Mouse (Mus musculus): ENCODE data around the gene Senp6. TPM values are rescaled to one million over a fixed set of nuclear protein-coding genes. Genes with fewer than 3 reads are reported as not detected.
"Not testable (repeated sequence)": the region's sequence is repeated elsewhere in the genome, so short reads cannot be mapped to it uniquely, and the experiment has no call there.

Gene Senp6
- polyA plus RNA-seq, 1 experiment = 66.5 TPM

GRCm38 (mm10) chr9:80052951-80053350 is 13.8 kb upstream of the Senp6 start:
- TF ChIP-seq POLR2A (IDR thresholded peaks at IDR 0.05; ENCODE audit: borderline replicate concordance, extremely low read depth, insufficient read depth, insufficient read length, poor library complexity, severe bottlenecking) (no peak), CTCF (IDR thresholded peaks at IDR 0.05; ENCODE audit: borderline replicate concordance, extremely low read depth, insufficient read depth, insufficient read length) (no peak)
- DNase-seq (ENCODE audit: low read depth) = no peak

GRCm38 (mm10) chr9:80057690-80058089 is 9.0 kb upstream of the Senp6 start:
- DNase-seq (ENCODE audit: low read depth) = no peak
- TF ChIP-seq POLR2A (IDR thresholded peaks at IDR 0.05; ENCODE audit: borderline replicate concordance, extremely low read depth, insufficient read depth, insufficient read length, poor library complexity, severe bottlenecking) = no peak
- no peak for TF ChIP-seq CTCF (IDR thresholded peaks at IDR 0.05; ENCODE audit: borderline replicate concordance, extremely low read depth, insufficient read depth, insufficient read length)

DNA sequence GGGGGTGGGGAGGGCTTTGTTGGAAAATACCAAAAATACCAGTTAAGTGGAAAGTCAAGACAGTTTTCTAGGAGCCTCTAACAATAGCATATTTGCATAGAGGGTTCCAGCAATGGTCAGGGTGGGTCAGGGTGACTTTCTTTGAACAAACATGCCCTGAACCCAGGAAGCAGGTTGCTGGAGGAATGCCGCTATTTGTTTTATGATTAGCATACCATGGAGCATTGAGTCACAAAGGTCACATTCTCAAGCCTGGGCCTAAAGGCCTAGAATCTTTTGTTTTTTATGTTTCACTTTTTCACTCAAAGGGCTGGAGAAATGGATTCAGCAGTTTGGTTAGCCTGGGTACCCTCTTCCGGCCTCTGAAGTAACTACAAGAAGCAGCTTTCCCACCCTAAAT is 1.2 kb upstream of the Senp6 start:
- DNase-seq (ENCODE audit: low read depth) = not testable (repeated sequence)

DNA sequence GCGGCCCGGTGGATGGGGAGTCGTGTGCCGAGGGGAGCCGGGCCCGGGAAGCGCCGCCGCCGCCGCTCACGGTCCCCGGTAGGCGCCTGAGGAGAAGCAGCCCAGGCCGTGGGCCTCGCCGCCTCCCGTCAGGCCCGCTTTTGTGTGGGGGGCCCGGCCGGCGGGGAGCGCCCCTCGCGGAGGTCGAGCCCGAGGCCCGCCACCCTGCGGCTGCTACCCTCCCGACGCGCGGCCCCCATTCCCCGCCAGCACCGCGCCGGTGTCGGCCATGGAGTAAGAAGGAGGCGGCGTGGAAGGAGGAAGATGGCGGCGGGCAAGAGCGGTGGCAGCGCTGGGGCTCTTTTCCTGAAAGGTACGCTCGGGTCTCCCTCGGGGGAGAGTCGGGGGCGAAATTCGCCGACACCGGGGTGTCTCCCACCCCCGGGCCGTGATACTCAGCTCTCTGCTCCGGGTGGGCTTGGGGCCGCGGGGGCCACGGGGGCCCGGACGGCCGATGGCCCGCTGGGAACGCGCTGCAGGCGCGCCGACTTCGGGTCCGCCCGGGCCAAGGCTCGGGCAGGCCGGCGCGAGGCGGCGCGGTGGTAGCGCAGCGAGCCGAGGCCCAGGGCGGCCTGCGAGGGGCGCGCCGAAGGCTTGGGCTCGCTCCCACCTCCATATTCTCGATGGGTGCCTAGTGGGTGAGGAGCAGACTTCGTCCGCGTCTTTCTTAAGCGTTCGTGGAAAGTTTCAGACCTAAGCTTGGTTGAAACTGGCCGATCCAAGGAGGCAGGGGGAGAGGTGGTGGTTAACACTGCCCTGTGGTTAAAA is 721 bp downstream of the Senp6 start:
- DNase-seq (ENCODE audit: low read depth) = peak; percentile 79
- TF ChIP-seq CTCF (IDR thresholded peaks at IDR 0.05; ENCODE audit: borderline replicate concordance, extremely low read depth, insufficient read depth, insufficient read length) = peak; percentile 7; the same call in 1 of the 2 replicates
- peak; percentile 13; the same call in 1 of the 2 replicates for TF ChIP-seq POLR2A (IDR thresholded peaks at IDR 0.05; ENCODE audit: borderline replicate concordance, extremely low read depth, insufficient read depth, insufficient read length, poor library complexity, severe bottlenecking)

GRCm38 (mm10) chr9:80068028-80068515 is 1.4 kb downstream of the Senp6 start:
- no peak for DNase-seq (ENCODE audit: low read depth)
- TF ChIP-seq POLR2A (IDR thresholded peaks at IDR 0.05; ENCODE audit: borderline replicate concordance, extremely low read depth, insufficient read depth, insufficient read length, poor library complexity, severe bottlenecking) (no peak), CTCF (IDR thresholded peaks at IDR 0.05; ENCODE audit: borderline replicate concordance, extremely low read depth, insufficient read depth, insufficient read length) (no peak)

- DNase-seq (ENCODE audit: low read depth) = no peak
- TF ChIP-seq CTCF (IDR thresholded peaks at IDR 0.05; ENCODE audit: borderline replicate concordance, extremely low read depth, insufficient read depth, insufficient read length) (no peak), POLR2A (IDR thresholded peaks at IDR 0.05; ENCODE audit: borderline replicate concordance, extremely low read depth, insufficient read depth, insufficient read length, poor library complexity, severe bottlenecking) (no peak)
Observed at GRCm38 (mm10) chr9:80068735-80069315, 2.1 kb downstream of the Senp6 start.

DNA sequence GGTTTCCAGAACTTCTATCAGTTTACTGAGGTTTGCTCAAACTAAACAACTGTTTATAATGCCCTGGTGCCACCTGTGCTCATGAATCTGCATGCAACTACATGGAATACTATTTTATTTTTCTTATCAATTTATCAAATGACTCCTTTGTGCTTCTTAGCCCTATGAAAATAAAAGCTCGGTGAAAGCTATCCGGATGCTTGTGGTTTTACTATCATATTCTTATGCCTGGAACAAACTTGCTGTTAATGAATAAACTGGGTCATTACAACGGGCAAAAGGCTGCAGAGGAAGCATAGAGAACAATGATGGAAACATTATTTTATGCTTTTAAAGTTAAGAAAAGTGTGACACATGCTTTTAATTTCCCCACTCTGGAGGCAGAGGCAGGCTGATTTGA is 3.3 kb downstream of the Senp6 start:
- no peak for TF ChIP-seq POLR2A (IDR thresholded peaks at IDR 0.05; ENCODE audit: borderline replicate concordance, extremely low read depth, insufficient read depth, insufficient read length, poor library complexity, severe bottlenecking)
- TF ChIP-seq CTCF (IDR thresholded peaks at IDR 0.05; ENCODE audit: borderline replicate concordance, extremely low read depth, insufficient read depth, insufficient read length) = no peak
- no peak for DNase-seq (ENCODE audit: low read depth)

DNA sequence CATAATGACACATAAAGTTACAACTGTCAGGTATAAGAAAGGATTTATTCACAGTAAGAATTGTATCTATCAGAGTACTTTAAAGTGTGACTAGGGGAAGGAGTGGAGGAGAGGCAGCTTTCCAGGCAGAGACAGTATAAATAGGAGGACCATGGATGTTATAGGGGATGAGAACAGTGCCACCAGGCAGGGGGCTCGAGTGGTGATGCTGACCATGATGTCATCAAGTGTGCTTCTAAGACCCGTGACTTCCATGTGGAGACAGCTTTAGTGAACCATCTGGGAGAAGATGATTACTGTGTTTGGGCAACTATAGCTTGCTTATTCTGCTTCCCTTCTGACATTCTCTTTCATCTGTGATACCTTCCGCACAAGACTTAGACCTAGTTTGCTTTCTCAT is 4.9 kb downstream of the Senp6 start:
- no peak for DNase-seq (ENCODE audit: low read depth)
- TF ChIP-seq CTCF (IDR thresholded peaks at IDR 0.05; ENCODE audit: borderline replicate concordance, extremely low read depth, insufficient read depth, insufficient read length) = no peak
- TF ChIP-seq POLR2A (IDR thresholded peaks at IDR 0.05; ENCODE audit: borderline replicate concordance, extremely low read depth, insufficient read depth, insufficient read length, poor library complexity, severe bottlenecking) = no peak

GRCm38 (mm10) chr9:80074067-80074466 is 7.4 kb downstream of the Senp6 start:
- no peak for TF ChIP-seq POLR2A (IDR thresholded peaks at IDR 0.05; ENCODE audit: borderline replicate concordance, extremely low read depth, insufficient read depth, insufficient read length, poor library complexity, severe bottlenecking)
- no peak for TF ChIP-seq CTCF (IDR thresholded peaks at IDR 0.05; ENCODE audit: borderline replicate concordance, extremely low read depth, insufficient read depth, insufficient read length)

DNA sequence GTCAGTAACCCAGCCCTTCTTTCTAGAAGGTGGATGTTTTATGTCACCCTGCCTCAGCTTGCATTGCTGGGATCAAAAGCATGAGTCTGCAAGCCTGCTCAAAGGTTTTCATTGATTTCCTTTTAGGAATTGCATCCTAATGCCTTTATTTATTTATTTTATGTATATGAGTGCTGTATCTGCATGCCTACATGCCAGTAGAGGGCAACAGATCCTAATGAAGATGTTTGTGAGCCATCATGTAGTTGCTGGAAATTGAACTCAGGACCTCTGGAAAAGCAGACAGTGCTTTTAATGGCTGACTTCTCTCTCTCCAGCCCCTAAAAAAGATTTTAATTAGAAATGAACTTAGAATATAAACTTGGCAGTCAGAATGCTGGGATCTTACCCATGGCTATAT is 8.2 kb downstream of the Senp6 start:
- TF ChIP-seq POLR2A (IDR thresholded peaks at IDR 0.05; ENCODE audit: borderline replicate concordance, extremely low read depth, insufficient read depth, insufficient read length, poor library complexity, severe bottlenecking) (no peak), CTCF (IDR thresholded peaks at IDR 0.05; ENCODE audit: borderline replicate concordance, extremely low read depth, insufficient read depth, insufficient read length) (no peak)
- DNase-seq (ENCODE audit: low read depth) = no peak

More at GRCm38 (mm10) chr9:80074067-80074466, 7.4 kb downstream of the Senp6 start:
- no peak for DNase-seq (ENCODE audit: low read depth)

DNA sequence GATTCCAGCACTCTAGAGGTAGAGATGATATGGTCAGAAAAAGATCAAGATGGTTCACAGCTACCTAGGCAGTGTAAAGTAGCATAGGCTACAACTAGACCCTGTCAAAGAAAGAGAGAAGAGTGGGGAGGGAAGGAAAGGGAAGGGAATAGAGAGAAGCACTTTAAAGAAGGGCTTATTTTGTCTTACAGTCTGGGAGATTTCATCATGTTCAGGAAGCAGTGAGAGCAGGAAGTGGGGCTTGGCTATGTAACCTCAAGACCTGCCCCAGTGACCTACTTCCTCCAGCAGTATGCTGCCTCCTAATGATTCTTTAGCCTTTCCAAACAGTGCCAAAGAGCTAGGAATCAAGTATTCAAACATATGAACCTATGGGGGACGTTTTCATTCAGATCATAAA is 14.2 kb downstream of the Senp6 start:
- TF ChIP-seq POLR2A (IDR thresholded peaks at IDR 0.05; ENCODE audit: borderline replicate concordance, extremely low read depth, insufficient read depth, insufficient read length, poor library complexity, severe bottlenecking) (no peak), CTCF (IDR thresholded peaks at IDR 0.05; ENCODE audit: borderline replicate concordance, extremely low read depth, insufficient read depth, insufficient read length) (no peak)
- DNase-seq (ENCODE audit: low read depth) = no peak

Data from brain, embryonic 14.5 days (tissue).